Mouse (Mus musculus): ENCODE measurements around the gene Shank2. TPM values are rescaled to one million over a fixed set of nuclear protein-coding genes. Genes with fewer than 3 reads are reported as not detected.

Shank2 gene
- polyA plus RNA-seq, 1 experiment from 2014 or later, result 0.76 TPM

DNA sequence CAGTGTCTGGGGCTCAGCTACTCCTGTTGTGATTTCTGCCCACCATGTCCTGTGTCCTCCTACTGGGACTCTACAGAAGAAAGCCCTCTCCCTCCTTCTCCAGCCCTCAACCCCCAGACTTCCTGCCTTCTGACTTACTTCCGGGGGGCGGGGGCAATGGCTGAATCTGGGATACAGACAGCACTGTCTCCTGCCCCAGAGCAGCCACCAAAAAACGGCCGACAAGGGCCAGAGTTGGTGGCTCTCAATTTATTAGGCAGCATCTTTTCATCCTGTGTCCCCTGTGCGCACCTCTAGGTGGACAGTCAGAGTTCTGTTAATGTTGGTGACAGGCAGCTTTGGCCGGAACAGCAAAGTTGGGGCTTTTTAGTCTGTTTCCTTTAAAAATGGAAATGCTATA is 282.0 kb downstream of the Shank2 start:
- no peaks in the 10 kb centered on the region for H3K27me3 ChIP-seq (replicated peaks; ENCODE audit: insufficient read depth, low read length)
- no peaks in the 10 kb centered on the region for H3K36me3 ChIP-seq (ENCODE audit: insufficient read depth, low read length)
- 12% methylated on average over 6 of the region's 6 CpGs for WGBS
- no peak for DNase-seq (ENCODE audit: low spot score)
- H3K9me3 ChIP-seq (ENCODE audit: low read length), result no peaks in the 10 kb centered on the region
- TF ChIP-seq EP300 (IDR thresholded peaks at IDR 0.05), result no peak
- TF ChIP-seq CTCF (IDR thresholded peaks at IDR 0.05), result no peak
- no peak overlapping the region for H3K27ac ChIP-seq (ENCODE audit: low read length)
- H3K9ac ChIP-seq (replicated peaks; ENCODE audit: low read depth), result no peak overlapping the region
- peak overlapping the region; percentile 38 for H3K4me2 ChIP-seq (replicated peaks; ENCODE audit: low read depth, low read length)
- H3K4me3 ChIP-seq (ENCODE audit: low read depth, low read length), result no peak overlapping the region
- no peak for ATAC-seq
- no peaks in the 10 kb centered on the region for H3K4me1 ChIP-seq (ENCODE audit: insufficient read depth, low read depth, low read length)

DNA sequence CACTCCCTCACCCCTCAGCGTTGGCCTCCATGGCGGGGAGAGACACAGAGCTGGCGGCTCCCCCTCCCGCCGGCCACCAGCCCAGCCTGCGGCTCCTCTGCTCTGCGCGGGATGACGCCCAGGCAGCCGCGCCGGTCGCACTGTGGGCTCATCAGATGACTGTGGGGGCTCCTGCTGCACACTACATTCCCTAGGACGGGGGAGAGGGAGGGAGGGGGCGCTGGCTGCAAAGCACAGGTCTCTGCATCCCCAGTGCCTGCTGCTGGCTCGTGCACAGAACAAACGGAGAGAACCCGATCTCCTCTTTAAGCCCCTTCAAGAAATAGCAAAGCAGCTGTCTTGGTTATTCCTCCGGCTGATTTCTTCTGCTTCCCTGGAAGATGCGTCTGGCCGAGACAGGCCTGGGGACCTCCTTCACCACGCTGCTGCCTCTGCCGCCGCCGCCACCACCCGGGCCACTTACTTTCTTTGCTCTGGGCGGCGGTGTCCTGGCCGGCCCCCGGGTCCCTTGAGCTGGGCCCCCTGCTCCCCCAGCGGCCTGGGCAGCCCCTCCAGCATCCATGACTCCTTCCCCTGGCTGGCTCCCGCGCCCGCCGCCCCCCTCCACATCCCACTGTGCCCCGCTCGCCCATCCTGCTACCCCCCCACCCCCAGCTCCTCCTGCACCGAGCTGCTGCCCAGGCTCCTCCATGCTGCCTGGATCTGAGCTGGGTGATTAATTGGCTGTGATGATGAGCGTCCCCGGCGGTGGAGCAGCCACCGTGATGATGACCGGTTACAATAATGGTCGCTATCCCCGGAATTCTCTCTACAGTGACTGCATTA is 282.7 kb downstream of the Shank2 start:
- no peak for DNase-seq (ENCODE audit: low spot score)
- no peaks in the 10 kb centered on the region for H3K9me3 ChIP-seq (ENCODE audit: low read length)
- H3K4me3 ChIP-seq (ENCODE audit: low read depth, low read length), result no peak overlapping the region
- no peaks in the 10 kb centered on the region for H3K4me1 ChIP-seq (ENCODE audit: insufficient read depth, low read depth, low read length)
- H3K9ac ChIP-seq (replicated peaks; ENCODE audit: low read depth), result no peak overlapping the region
- no peaks in the 10 kb centered on the region for H3K36me3 ChIP-seq (ENCODE audit: insufficient read depth, low read length)
- no peak for ATAC-seq
- H3K4me2 ChIP-seq (replicated peaks; ENCODE audit: low read depth, low read length), result peak overlapping the region; percentile 38; the same call in 1 of the 2 replicates
- H3K27ac ChIP-seq (ENCODE audit: low read length), result no peak overlapping the region
- TF ChIP-seq EP300 (IDR thresholded peaks at IDR 0.05) (no peak), CTCF (IDR thresholded peaks at IDR 0.05) (no peak)
- 5% methylated on average over 39 of the region's 45 CpGs for WGBS
- no peaks in the 10 kb centered on the region for H3K27me3 ChIP-seq (replicated peaks; ENCODE audit: insufficient read depth, low read length)

DNA sequence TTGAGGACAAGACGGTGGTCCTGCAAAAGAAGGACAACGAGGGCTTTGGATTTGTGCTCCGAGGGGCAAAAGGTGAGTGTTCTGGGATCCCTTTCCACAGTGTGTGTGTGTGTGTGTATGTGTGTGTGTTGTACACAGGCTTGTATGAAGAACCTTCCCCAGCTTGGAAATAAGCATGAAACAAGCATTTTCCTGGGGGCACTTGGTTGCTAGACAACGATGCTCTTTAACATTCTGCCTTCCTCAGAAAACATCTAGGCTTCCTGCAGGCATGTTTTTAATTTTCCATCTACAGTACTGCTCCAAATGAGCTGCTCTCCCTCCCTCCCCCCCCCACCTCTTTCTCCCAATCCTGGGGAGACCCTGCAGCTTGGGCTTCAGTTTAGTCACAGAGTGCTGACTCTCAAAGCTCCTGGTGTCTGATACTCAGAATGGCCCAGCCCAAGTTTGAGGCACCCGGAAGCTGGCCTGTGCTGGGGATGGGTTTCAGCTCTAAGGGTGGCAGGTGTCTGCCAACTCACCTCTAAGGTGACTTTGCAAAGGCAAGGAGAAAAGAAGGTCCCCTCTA is 283.4 kb downstream of the Shank2 start:
- no peak overlapping the region for H3K9ac ChIP-seq (replicated peaks; ENCODE audit: low read depth)
- H3K4me3 ChIP-seq (ENCODE audit: low read depth, low read length), result no peak overlapping the region

DNA sequence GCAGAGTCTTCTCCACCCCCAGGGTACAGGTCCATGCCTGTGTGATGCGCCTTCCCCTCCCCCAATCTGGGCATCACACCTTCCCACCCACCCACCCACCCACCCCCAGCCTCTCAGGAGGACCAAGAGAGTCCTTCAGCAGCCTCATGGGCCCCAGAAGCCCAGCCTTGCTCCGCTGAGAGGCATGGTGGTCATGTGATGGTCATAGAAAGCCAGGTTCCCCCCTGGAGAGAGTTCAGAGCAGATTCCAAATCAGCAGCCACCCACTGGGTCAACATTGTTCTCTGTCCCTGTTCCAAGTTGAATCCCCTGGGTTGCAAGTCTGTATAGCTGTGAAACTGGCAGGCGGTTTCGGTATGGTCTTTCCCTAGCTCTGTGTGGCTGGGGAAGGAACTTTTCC is 284.2 kb downstream of the Shank2 start:
- 85% methylated on average over 4 of the region's 4 CpGs for WGBS

More for the DNA sequence above, 283.4 kb downstream of the Shank2 start:
- H3K4me1 ChIP-seq (ENCODE audit: insufficient read depth, low read depth, low read length), result no peaks in the 10 kb centered on the region
- no peaks in the 10 kb centered on the region for H3K36me3 ChIP-seq (ENCODE audit: insufficient read depth, low read length)
- H3K27me3 ChIP-seq (replicated peaks; ENCODE audit: insufficient read depth, low read length), result no peaks in the 10 kb centered on the region
- H3K27ac ChIP-seq (ENCODE audit: low read length), result no peak overlapping the region
- 33% methylated on average over 5 of the region's 5 CpGs for WGBS
- no peak overlapping the region for H3K4me2 ChIP-seq (replicated peaks; ENCODE audit: low read depth, low read length)
- DNase-seq (ENCODE audit: low spot score), result no peak
- H3K9me3 ChIP-seq (ENCODE audit: low read length), result no peaks in the 10 kb centered on the region
- TF ChIP-seq EP300 (IDR thresholded peaks at IDR 0.05), result no peak
- no peak for TF ChIP-seq CTCF (IDR thresholded peaks at IDR 0.05)
- no peak for ATAC-seq

DNA sequence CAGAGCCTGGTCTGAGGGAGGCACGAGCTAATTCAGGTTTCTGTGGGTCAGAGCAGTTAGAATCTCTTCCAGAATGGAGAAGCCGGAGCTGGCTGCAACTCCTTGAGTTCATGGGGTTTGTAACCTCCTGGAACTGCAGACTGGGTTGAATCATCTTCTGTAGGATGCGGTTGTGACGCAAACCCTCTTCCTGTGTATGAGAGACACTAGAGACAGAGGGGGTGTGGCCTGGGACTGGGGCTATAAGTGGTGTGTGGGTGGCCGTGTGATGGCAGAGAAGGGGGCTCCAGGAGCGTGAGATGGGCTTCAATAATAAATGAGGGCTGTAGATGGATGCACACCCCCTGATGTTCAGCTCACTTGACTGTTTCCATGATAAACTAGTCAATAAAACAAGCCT is 286.3 kb downstream of the Shank2 start:
- H3K36me3 ChIP-seq (ENCODE audit: insufficient read depth, low read length), result no peaks in the 10 kb centered on the region
- no peak overlapping the region for H3K27ac ChIP-seq (ENCODE audit: low read length)
- H3K9me3 ChIP-seq (ENCODE audit: low read length), result no peaks in the 10 kb centered on the region
- H3K4me2 ChIP-seq (replicated peaks; ENCODE audit: low read depth, low read length), result no peak overlapping the region
- no peak overlapping the region for H3K9ac ChIP-seq (replicated peaks; ENCODE audit: low read depth)
- WGBS, result 48% methylated on average over 6 of the region's 6 CpGs
- DNase-seq (ENCODE audit: low spot score), result no peak
- TF ChIP-seq EP300 (IDR thresholded peaks at IDR 0.05), result no peak
- TF ChIP-seq CTCF (IDR thresholded peaks at IDR 0.05), result no peak
- no peaks in the 10 kb centered on the region for H3K4me1 ChIP-seq (ENCODE audit: insufficient read depth, low read depth, low read length)
- H3K27me3 ChIP-seq (replicated peaks; ENCODE audit: insufficient read depth, low read length), result no peaks in the 10 kb centered on the region
- ATAC-seq, result no peak
- no peak overlapping the region for H3K4me3 ChIP-seq (ENCODE audit: low read depth, low read length)

More for the DNA sequence above, 284.2 kb downstream of the Shank2 start:
- H3K4me2 ChIP-seq (replicated peaks; ENCODE audit: low read depth, low read length), result no peak overlapping the region
- H3K9me3 ChIP-seq (ENCODE audit: low read length), result no peaks in the 10 kb centered on the region
- H3K36me3 ChIP-seq (ENCODE audit: insufficient read depth, low read length), result no peaks in the 10 kb centered on the region
- H3K4me1 ChIP-seq (ENCODE audit: insufficient read depth, low read depth, low read length), result no peaks in the 10 kb centered on the region
- TF ChIP-seq EP300 (IDR thresholded peaks at IDR 0.05), result no peak
- TF ChIP-seq CTCF (IDR thresholded peaks at IDR 0.05), result no peak
- H3K27ac ChIP-seq (ENCODE audit: low read length), result no peak overlapping the region
- DNase-seq (ENCODE audit: low spot score) (no peak), ATAC-seq (no peak)
- no peak overlapping the region for H3K9ac ChIP-seq (replicated peaks; ENCODE audit: low read depth)
- no peak overlapping the region for H3K4me3 ChIP-seq (ENCODE audit: low read depth, low read length)
- H3K27me3 ChIP-seq (replicated peaks; ENCODE audit: insufficient read depth, low read length), result no peaks in the 10 kb centered on the region

DNA sequence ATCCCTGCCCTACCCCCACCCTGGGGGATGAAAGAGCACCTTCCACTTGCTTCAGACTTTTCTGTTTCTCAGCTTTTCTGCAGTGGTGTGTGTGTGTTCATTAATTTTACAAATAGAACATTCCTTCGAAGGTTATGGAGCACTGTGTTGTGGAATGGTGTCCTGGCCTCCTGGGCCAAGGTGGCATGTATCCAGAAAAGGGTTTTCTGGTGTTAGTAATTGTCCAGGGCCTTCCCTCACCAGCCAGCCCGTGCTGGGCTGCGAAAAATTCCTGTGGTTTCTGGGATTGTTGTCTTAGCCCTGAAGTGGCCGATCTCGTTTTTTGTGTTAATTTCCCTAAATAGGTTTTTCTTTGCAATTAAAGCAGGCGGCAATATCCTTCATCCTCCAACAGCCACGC is 289.8 kb downstream of the Shank2 start:
- H3K36me3 ChIP-seq (ENCODE audit: insufficient read depth, low read length), result no peaks in the 10 kb centered on the region
- H3K4me1 ChIP-seq (ENCODE audit: insufficient read depth, low read depth, low read length), result no peaks in the 10 kb centered on the region
- TF ChIP-seq EP300 (IDR thresholded peaks at IDR 0.05) (no peak), CTCF (IDR thresholded peaks at IDR 0.05) (no peak)
- no peak overlapping the region for H3K9ac ChIP-seq (replicated peaks; ENCODE audit: low read depth)
- no peaks in the 10 kb centered on the region for H3K9me3 ChIP-seq (ENCODE audit: low read length)
- no peak overlapping the region for H3K4me2 ChIP-seq (replicated peaks; ENCODE audit: low read depth, low read length)
- H3K27ac ChIP-seq (ENCODE audit: low read length), result no peak overlapping the region
- no peaks in the 10 kb centered on the region for H3K27me3 ChIP-seq (replicated peaks; ENCODE audit: insufficient read depth, low read length)
- H3K4me3 ChIP-seq (ENCODE audit: low read depth, low read length), result no peak overlapping the region
- WGBS, result 43% methylated on average over 7 of the region's 7 CpGs
- ATAC-seq, result no peak
- no peak for DNase-seq (ENCODE audit: low spot score)

Measured in lung, postnatal 0 days (tissue).